Mouse (Mus musculus) G1E (cell line): Measurements from ENCODE around the gene Pparg.

Experiments used
- CTCF ChIP-seq: IDR thresholded peaks from 2 replicates; pipeline ENCODE4 v1.5.1; 2012; ENCODE audit warnings: low read depth, low read length, inconsistent platforms, mixed read lengths
- GATA1 ChIP-seq: IDR thresholded peaks from 2 replicates; pipeline ENCODE4 v1.6.1; 2012; ENCODE audit warnings: borderline replicate concordance, low read length, inconsistent platforms, mixed read lengths
- TAL1 ChIP-seq: conservative IDR thresholded peaks from 2 replicates; pipeline ENCODE4 v1.6.1; 2012; ENCODE audit warnings: low read depth, low read length, inconsistent platforms, mixed read lengths

DNA sequence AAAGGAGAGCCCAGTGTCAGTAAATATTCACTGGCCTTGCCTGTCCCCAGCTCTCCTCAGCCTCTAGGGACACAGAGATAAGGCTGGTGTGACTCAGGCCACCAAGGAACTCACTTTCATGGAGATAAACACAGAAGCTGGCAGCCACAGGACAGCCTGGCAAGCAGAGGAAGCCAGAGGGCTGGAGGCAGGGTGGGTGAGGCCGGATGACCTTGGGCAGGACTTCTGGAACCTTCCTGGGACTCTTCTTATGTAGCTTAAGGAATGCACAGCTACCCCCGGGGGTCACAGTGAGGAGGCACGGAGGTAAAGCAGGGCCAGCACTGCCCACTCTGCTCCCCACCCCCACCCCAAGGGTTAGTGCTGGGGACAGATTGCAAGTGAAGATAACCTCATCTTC lies 140.4 kb downstream of the Pparg start:
- no peak for TF ChIP-seq GATA1
- TF ChIP-seq CTCF: no peak
- no peak for TF ChIP-seq TAL1
